Mouse (Mus musculus): Measurements from ENCODE around the gene Prrxl1. TPM values are rescaled to one million over a fixed set of nuclear protein-coding genes. Genes with fewer than 3 reads are reported as not detected.

Prrxl1 gene
- total RNA-seq (2021), result not detected
- long read RNA-seq, experiment 1, result 0 reads
- long read RNA-seq, experiment 2, result 0 reads

DNA sequence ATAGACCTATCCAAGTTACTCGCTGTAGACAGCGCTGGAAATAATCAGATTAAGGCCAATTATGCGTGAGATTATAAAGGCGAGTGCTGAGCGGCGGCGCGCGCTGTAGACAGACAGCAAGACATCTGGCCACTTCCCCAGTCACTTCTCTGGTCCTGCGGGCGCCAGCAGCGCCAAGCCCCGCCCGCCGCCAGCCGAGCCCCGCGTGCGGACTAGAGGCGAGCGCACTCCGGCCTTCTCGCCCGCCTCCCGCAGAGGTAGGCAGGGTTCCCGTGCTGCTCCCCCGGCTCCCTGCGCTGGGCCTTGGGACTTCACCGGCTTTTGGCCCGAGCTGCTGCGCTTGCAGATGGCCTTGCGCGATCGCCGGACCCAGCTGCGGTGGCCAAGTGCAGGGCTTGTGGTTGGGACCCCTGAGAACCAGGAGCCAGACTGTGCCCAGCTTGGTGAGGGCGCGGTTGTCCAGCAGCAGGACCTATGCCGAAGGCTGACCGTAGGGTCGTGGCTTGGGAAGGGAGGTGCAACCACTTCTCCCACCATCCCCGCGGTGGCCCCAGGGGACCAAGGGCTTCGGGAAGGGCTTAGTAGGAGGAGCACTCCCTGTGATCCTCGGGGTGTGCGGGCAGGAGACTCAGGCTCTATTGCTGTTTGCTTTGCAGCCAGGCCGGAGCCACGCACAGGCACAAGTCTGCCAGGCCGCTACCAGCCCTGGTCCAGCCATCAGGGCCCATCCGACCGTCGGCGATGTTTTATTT lies at the start of gene Prrxl1:
Prrxl1 (plus strand) TSS at position 118 of the 752 bp plus-strand sequence.
- peak; percentile 14 for DNase-seq

- no peak for DNase-seq
These were observed 47.4 kb upstream of the Prrxl1 start for GRCm38 (mm10) chr14:32551854-32552253.

DNA sequence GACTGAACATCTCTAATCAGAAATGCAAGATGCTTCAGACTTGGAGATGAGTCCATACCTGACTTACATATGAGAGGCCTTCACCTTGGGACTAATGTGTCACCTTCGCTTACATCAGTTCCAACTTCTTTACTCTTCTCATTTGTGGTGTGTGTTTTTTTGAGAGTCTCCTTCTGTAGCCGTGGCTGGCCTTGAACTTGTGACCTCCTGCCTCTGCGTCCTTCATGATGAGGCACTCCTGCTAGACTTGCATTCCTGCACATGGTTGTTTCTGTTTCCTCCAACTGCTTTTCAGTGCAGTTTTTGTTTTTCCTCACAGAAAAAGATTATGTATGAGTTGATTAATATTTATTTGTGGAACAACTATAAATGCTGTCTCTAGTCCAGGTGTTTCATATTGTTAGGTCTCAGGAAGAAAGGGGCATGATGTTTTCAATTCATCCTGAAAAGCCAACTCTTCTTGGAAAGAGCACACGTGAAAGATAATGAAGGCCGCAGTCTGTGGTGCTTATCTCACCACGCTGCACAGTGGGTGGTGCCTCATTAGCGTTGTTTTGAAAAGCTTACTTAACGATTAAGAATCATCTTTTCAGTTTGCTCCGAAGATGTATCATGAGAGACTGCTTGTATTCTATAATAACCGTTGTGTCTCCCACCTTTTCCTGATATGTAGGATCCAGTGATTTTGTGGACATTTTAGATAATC lies 45.9 kb upstream of the Prrxl1 start:
- DNase-seq, result no peak

GRCm38 (mm10) chr14:32554860-32555526 lies 44.2 kb upstream of the Prrxl1 start:
- no peak for DNase-seq

- no peak for DNase-seq
These were observed 37.8 kb upstream of the Prrxl1 start for GRCm38 (mm10) chr14:32561428-32561827.

GRCm38 (mm10) chr14:32563661-32564060 lies 35.5 kb upstream of the Prrxl1 start:
- DNase-seq, result no peak

DNA sequence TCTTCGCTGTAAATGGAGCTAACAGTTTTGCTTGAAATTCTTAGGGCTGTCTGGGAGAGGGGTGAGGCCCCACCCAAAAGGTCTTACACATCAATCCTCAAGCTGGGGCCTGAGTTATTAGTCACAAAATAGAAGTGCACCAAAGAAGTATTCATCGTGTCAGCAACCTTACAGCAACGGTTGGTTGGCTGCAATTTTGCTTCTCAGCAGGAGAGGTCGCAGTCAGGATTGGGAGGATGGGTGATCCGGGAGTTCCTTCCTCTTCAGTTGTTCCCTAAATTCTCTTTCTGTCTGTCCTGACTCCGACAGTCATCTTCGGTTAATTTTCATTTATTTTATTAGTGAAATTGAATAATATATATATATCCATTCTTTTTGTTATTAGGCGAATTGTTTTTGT lies 26.7 kb upstream of the Prrxl1 start:
- no peak for DNase-seq

GRCm38 (mm10) chr14:32578420-32578819 lies 20.8 kb upstream of the Prrxl1 start:
- no peak for DNase-seq

GRCm38 (mm10) chr14:32583696-32584095 lies 15.5 kb upstream of the Prrxl1 start:
- DNase-seq, result no peak

- DNase-seq, result peak; percentile 81
These were observed 12.0 kb upstream of the Prrxl1 start for GRCm38 (mm10) chr14:32587013-32587784.

DNA sequence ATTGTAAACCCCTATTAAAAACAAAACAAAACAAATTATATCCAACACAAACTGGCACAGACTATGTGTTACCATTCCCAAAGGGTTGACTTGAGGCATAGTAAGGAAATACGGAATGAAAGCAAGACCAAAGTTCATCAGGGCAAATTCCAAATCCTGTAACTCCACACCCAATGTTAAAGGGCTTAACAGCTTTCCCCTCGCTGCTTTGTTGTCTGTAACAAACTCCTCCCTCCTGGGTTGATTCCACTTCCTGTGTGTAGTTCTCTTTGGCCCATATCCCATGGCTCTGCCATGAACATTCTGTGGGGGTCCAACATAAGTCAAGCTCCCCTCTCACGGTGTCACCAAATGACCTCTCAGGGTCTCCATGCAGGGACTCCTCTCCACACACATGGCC lies 8.8 kb upstream of the Prrxl1 start:
- no peak for DNase-seq

DNA sequence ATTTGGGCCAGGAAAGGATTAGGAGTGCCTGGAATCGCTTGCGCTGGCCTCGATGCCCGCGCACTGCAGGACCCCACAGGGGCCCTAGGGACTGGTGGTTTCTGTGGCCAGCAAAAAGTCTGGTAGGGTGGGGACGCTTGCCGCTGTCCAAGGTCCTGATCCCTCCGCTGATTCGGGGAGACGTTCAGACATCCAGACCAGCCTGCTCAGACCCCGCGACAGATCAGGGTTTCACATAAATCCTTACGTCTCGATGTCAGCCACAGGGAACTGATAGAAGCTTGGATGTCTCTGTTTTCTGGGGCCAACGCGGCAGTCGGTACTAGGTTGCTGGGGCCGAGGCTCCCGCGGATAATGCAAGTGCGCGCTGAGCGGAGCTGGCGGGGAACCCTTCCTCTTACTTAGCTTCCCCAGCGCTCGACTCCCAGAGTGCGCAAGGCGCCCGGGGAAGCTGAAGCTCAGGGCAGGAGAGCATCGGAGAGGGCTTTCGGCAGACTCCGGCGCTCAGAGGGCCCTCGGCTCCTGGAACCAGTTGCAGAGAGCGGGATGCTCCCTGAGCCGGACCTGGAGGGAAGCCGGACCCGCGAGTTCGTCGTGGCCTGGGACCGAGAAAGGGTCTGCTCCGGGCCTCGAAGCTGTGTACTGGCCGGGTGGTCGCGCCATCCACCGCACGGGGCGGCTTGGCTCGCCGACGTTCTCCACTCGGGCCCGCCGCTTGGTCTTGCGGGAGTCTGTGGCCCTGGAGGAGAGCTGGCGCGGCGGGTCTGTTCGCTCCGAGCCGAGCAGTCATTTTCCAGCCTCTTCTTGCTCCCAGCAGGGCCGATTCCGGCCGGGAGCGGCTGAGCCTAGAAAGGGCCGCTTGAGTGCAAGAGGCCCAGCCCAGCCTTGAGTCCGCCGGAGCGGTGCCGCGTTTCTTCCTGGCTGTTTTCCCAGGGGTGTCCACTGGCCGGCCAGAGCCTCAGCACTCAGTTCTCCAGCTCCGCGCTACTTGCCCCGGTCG lies 1.7 kb upstream of the Prrxl1 start:
- peak; percentile 84 for DNase-seq

GRCm38 (mm10) chr14:32598437-32599219 lies 579 bp upstream of the Prrxl1 start:
- no peak for DNase-seq

GRCm38 (mm10) chr14:32600110-32600509 lies 903 bp downstream of the Prrxl1 start:
- no peak for DNase-seq

- DNase-seq, result no peak
These were observed 6.3 kb downstream of the Prrxl1 start for GRCm38 (mm10) chr14:32605508-32605907.

- DNase-seq, result no peak
These were observed 7.1 kb downstream of the Prrxl1 start for GRCm38 (mm10) chr14:32606316-32606715.

GRCm38 (mm10) chr14:32609392-32609791 lies 10.2 kb downstream of the Prrxl1 start:
- peak; percentile 60 for DNase-seq

DNA sequence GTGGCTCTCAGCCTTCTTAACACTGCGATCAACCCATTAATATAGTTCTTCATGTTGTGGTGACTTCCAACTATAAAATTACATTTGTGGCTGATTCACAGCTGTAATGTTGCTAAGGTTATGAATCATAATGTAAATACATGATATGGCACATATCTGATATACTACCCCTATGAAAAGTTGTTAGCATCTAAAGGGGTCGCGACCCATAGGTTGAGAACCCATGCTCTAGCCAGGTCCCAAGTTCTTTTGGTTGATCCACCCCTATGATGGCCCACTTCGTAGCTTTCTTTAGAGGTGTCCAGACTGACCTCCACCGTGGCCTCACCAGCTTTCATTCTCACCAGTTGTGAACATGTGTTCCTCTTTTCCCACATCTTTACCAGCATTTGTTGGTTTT lies 18.0 kb downstream of the Prrxl1 start:
- no peak for DNase-seq

DNA sequence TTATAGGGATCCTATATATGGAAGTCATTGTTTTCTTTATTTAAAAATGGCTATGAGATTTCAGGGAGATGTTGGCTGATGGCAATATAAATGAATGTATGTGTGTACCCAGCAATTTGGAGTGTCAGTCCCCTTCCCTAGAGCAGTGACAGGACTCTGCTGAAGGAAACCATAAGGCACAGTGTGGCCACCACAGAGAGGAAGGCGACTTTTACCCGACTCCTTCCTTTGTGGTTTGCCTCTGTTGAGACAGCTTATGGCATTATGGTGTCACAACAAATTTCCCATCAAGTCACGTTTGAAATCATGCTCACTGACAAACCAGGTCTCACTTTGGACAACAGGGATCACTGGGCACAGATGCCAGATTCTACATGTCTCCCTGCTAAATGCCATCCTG lies 25.0 kb downstream of the Prrxl1 start:
- DNase-seq, result no peak

GRCm38 (mm10) chr14:32624811-32625210 lies 25.6 kb downstream of the Prrxl1 start:
- DNase-seq, result no peak

Measured in gastrocnemius, postnatal 10 days (tissue).